Mouse (Mus musculus): Measurements from ENCODE around the gene Mapk8.

GRCm38 (mm10) chr14:33346546-33346945, 100.4 kb downstream of the Mapk8 start:
- TF ChIP-seq CTCF (IDR thresholded peaks at IDR 0.05 in 2 of 3, conservative IDR thresholded peaks at IDR 0.05 in 1 of 3; ENCODE audit: control insufficient read depth in 1 of 3, insufficient read depth in 1 of 3, low read depth in 2 of 3, low read length in 3 of 3, poor library complexity in 1 of 3, severe bottlenecking in 1 of 3) (no peak), ZMIZ1 (IDR thresholded peaks at IDR 0.05; ENCODE audit: low read depth, low read length) (no peak), HCFC1 (IDR thresholded peaks at IDR 0.05; ENCODE audit: low read depth, low read length) (no peak), MAX (IDR thresholded peaks at IDR 0.05; ENCODE audit: low read length) (no peak), POLR2A (IDR thresholded peaks at IDR 0.05; ENCODE audit: control insufficient read depth in 1 of 2, insufficient read depth in 1 of 2, low read depth in 1 of 2, low read length in 2 of 2, poor library complexity in 1 of 2) (no peak), JUND (IDR thresholded peaks at IDR 0.05; ENCODE audit: low read depth, low read length) (no peak), POLR2AphosphoS2 (IDR thresholded peaks at IDR 0.05; ENCODE audit: low read length) (no peak), TBP (IDR thresholded peaks at IDR 0.05; ENCODE audit: low read depth, low read length) (no peak), ELF1 (IDR thresholded peaks at IDR 0.05; ENCODE audit: low read depth, low read length) (no peak), NRF1 (IDR thresholded peaks at IDR 0.05; ENCODE audit: insufficient read depth, low read depth, low read length, poor library complexity, severe bottlenecking) (no peak), CHD2 (IDR thresholded peaks at IDR 0.05; ENCODE audit: low read length) (no peak), ETS1 (IDR thresholded peaks at IDR 0.05; ENCODE audit: low read depth, low read length) (no peak)
